Mouse (Mus musculus) myocyte (in vitro differentiated cells): Measurements from ENCODE around the gene Adk.

Experiments
- CEBPB ChIP-seq: IDR thresholded peaks from 2 replicates; pipeline ENCODE4 v1.6.1; 2011; ENCODE audit warnings: mild to moderate bottlenecking, moderate library complexity; ENCODE audit not compliant: poor library complexity, insufficient read depth, severe bottlenecking
- E2F4 ChIP-seq: IDR thresholded peaks from one replicate; pipeline ENCODE4 v1.6.1; 2011; ENCODE audit warnings: mild to moderate bottlenecking, control low read depth, moderate library complexity; ENCODE audit not compliant: insufficient read depth
- MAX ChIP-seq: IDR thresholded peaks from one replicate; pipeline ENCODE4 v1.6.1; 2011; ENCODE audit warnings: low read depth, mild to moderate bottlenecking, control low read depth
- MYOD1 ChIP-seq, 3 experiments: IDR thresholded peaks; one replicate each; pipeline ENCODE4 v1.6.1; 2011; ENCODE audit warnings: control low read depth in 2 of 3, low read depth in 2 of 3, mild to moderate bottlenecking in 2 of 3, moderate library complexity in 1 of 3; ENCODE audit not compliant: insufficient read length in 2 of 3, control insufficient read depth in 1 of 3
- POLR2A ChIP-seq: IDR thresholded peaks from one replicate; pipeline ENCODE4 v1.6.1; 2011; ENCODE audit warnings: low read depth, mild to moderate bottlenecking, control low read depth, moderate library complexity; ENCODE audit not compliant: insufficient read length
- POLR2AphosphoS2 ChIP-seq: IDR thresholded peaks from one replicate; pipeline ENCODE4 v1.6.1; 2011; ENCODE audit warnings: low read depth, control low read depth; ENCODE audit not compliant: insufficient read length
- SRF ChIP-seq: IDR thresholded peaks from one replicate; pipeline ENCODE4 v1.6.1; 2011; ENCODE audit warnings: low read depth; ENCODE audit not compliant: control insufficient read depth, insufficient read length
- TCF12 ChIP-seq: IDR thresholded peaks from one replicate; pipeline ENCODE4 v1.6.1; 2011; ENCODE audit warnings: mild to moderate bottlenecking, control low read depth; ENCODE audit not compliant: poor library complexity, insufficient read depth, severe bottlenecking
- TCF3 ChIP-seq: IDR thresholded peaks from one replicate; pipeline ENCODE4 v1.6.1; 2011; ENCODE audit warnings: low read depth, control low read depth; ENCODE audit not compliant: insufficient read length
- USF1 ChIP-seq: IDR thresholded peaks from one replicate; pipeline ENCODE4 v1.6.1; 2011; ENCODE audit warnings: low read depth, mild to moderate bottlenecking, control low read depth, moderate library complexity

DNA sequence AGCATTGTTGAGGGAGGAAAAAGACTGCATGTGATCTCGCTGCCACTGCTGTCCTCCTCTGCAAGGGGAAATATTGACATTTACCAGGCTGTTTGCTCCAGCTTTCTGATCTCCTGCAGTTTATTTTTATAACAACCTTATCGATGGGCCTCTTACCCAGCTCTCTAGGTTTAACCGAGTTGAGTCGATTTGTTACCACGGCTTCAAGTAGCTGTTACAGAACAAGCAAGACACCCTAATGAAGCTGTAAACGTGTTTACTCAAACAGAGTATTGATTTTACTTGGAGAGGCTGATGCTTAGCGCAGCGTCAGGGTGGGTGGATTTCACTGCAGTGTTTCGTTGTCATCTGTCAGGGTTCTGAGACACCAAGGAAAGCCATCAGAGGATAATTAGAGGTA lies 382.3 kb downstream of the Adk start:
- TF ChIP-seq TCF3 (no peak), POLR2A (no peak), USF1 (no peak), MYOD1 (IDR thresholded peaks at IDR 0.05; ENCODE audit: control insufficient read depth in 1 of 3, insufficient read length in 2 of 3, low read depth in 2 of 3) (no peak), TCF12 (no peak), E2F4 (no peak), MAX (no peak), SRF (no peak), POLR2AphosphoS2 (no peak), CEBPB (no peak)
